Mouse (Mus musculus): Measurements from ENCODE around the gene Meaf6.
A peak's percentile ranks its signal among the peaks of the same experiment; 100 is the strongest.

Gene Meaf6

DNA sequence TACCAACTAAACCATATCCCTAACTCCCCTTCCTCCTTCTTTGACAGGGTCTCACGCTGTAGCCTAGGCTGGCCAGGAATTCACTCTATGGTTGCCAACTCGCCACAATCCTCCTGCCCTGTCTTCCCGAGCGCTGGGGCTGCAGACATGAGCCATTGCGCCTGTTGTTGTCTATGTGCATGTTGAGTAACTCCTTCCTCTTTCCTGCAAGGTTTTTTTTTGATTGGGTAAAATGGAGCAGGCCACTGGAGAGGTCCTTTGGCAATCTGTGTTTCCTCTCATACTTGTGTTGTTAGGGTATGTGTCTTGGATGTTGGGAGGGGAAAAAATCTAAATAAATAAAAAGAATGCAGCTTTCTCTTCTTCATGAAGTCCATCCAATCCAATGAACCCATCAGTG, 59.3 kb downstream of the Meaf6 start:
- DNase-seq (ENCODE audit: low spot score): no peak

DNA sequence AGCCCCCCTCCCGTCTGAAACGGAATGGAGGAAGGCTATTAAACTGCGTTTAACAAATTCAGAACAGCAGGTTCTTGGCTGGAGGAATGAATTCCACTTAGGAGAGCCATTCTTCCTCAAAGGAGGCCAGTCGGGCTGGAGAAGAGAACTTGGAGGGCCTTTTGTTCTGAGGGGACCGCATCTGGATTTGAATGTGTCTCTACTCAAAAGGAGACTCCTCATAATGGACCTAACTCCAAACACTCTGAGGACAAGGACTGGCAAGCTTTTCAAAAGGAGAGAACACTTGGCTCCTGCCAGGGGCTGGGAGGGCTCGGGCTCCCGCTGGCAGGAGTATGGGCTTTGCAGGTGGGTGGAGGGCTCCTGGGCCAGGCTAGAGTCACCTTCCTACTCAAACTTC, 59.7 kb downstream of the Meaf6 start:
- no peak for DNase-seq (ENCODE audit: low spot score)

- no peak for DNase-seq (ENCODE audit: low spot score)
Observed at GRCm38 (mm10) chr4:125145213-125145612, 60.3 kb downstream of the Meaf6 start.

DNA sequence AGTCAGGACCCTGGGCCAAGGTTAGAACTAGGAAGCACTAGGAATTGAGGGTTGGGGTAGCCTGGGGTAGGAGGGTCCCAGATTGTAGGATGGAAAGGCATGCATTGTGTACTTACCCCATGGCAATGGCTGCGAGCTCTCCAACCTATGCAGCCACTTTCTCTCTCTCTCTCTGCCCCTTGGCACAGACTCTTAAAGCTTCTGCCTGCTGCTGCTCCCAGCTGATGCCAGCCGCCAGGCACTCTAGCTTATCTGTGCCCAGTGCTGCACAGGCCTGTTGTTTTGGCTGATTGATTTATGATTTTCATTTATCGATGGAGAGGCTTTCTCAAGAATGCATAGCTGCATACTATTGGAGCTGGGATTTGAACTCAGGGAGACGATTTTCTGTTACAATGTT, 63.0 kb downstream of the Meaf6 start:
- DNase-seq (ENCODE audit: low spot score): no peak

GRCm38 (mm10) chr4:125149460-125149859, 64.5 kb downstream of the Meaf6 start:
- no peak for DNase-seq (ENCODE audit: low spot score)

DNA sequence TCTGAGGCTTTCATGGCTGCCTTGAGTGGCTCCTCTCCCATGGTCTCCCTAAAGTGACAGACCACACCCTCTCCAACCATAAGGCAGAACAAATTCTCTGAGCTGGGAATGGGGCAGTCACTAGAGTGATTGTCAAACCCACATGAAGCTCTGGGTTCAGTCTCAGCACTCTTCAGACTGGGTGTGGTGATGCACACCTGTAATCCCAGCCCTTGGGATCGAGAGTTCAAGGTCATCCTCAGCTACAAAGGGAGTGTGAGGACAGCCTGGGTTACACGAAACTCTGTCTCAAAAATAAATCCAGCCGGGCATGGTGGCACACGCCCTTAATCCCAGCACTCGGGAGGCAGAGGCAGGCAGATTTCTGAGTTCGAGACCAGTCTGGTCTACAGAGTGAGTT, 67.5 kb downstream of the Meaf6 start:
- DNase-seq (ENCODE audit: low spot score): no peak

- no peak for DNase-seq (ENCODE audit: low spot score)
Observed at GRCm38 (mm10) chr4:125153659-125154241, 68.8 kb downstream of the Meaf6 start.

GRCm38 (mm10) chr4:125155646-125156045, 70.7 kb downstream of the Meaf6 start:
- no peak for DNase-seq (ENCODE audit: low spot score)

DNA sequence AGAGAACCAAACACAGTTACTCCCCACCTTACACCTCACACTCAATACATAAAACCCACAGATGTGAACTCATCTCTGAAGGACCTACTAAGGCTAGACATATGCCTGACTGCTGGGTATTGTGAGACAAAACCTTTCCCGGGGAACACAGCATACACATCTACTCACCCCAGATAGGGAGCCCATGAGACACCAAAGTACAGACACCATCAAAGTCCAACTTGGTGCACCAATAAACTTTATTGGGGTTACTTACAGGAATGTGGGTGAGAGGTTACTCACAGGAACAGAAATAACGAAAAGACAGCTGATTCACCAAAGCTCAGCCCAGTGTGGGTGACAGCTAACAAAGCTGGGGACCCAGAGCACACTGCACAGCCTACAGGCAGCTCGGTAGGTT, 72.4 kb downstream of the Meaf6 start:
- no peak for DNase-seq (ENCODE audit: low spot score)

DNA sequence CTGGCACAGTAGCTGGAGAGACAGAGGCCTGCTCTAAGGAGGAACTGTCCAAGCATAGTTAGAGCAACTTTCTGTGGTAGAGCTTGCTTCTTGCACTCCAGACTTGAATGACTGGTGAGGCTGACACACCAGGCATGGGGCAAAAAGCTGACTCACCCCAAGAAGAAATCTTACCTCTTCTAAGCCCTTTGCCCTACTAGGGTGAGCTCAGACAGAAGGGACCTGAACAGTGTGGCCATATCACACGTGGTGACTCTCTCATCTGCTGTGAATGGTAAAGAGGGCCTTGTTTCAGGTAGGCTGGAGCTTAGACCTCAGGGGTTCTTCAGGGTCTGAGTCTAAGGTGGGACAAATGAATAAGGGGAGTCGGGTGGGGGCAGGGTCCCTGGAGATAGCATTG, 73.1 kb downstream of the Meaf6 start:
- DNase-seq (ENCODE audit: low spot score): no peak

DNA sequence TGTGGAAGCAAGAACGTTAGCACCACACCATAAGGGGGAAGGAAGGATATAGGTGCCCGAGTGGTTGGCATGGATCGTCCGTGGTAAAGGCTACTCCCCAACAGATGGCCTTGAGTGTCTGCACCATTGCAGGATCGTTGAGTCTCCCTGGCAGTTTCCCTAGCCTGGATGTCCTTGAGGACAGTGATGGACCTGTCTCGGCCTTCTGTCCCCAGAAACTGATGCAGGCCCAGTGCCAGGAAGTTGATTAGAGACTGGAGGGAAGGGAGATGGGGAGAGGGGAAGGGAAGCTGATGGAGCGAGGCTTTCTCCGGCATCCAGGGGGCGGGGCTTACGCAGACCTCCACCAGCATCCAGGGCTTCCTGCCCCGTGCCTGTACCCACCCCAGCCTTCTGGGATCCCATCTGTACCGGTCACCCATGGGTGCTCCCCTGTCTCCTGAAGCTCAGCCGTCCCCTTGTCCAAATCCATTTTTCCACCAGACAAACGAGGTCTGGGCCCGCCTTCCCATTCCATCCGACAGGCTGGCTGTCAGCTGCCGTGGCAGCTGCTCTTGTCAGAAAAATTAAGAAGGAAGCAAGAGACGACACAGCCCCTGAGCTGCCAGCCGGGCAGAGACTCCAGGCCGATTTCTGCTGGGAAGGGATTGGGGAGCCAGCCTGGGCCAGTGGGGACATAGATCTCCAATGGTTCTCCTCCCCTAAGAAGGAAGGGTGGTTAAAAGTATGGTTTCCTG, 73.8 kb downstream of the Meaf6 start:
- DNase-seq (ENCODE audit: low spot score): no peak

GRCm38 (mm10) chr4:125160320-125160950, 75.5 kb downstream of the Meaf6 start:
- DNase-seq (ENCODE audit: low spot score): peak; percentile 94

GRCm38 (mm10) chr4:125160951-125161331, 76.0 kb downstream of the Meaf6 start:
- DNase-seq (ENCODE audit: low spot score): no peak

- DNase-seq (ENCODE audit: low spot score): no peak
Observed at GRCm38 (mm10) chr4:125161392-125161791, 76.5 kb downstream of the Meaf6 start.

DNA sequence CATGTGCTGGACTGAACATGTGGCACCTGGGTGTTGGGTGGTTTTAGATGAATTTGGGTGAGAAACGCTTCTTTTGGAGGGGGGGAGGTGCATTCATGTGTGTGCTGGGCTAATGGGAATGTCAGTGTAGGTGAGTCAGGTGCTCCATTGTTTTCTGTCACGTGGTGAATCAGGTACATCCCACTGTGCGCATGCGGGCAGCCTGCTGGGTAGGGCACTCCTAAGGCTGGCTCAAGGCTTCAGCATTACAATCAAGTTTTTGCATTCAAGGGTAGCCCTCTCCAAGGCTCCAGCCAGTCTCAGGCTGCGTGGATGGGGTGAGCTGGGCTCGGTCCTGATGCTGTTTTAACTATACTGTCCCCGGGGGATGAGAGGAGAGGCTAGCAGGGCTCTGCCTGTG, 77.8 kb downstream of the Meaf6 start:
- no peak for DNase-seq (ENCODE audit: low spot score)

All from testis, postnatal 10 days (tissue).